Mouse (Mus musculus) activated CD4-positive, CD25-positive, alpha-beta regulatory T cell (primary cell): ENCODE measurements around the gene Usp39. TPM values are rescaled to one million over a fixed set of nuclear protein-coding genes. Genes with fewer than 3 reads are reported as not detected.

ENCODE experiments used
- polyA plus RNA-seq, 2 experiments: library from polyadenylated mRNA; unstranded; fragments of 100-300 nt; shearing (Covaris generic); gene quantifications; one replicate each; pipeline ENCODE4 v1.2.1; 2017

Usp39 gene
- 10 to 100 TPM; 40.0 to 40.9 TPM for polyA plus RNA-seq

GRCm38 (mm10) chr6:72345074-72345567 lies at the start of gene Usp39:
TSS of gene Usp39 (minus strand) at chr6:72345184.

GRCm38 (mm10) chr6:72389941-72390771 lies 45.2 kb upstream of the Usp39 start, which contains the start of gene Vamp8:
TSS of gene Vamp8 (minus strand) at chr6:72390703.

GRCm38 (mm10) chr6:72380131-72380770 lies 35.3 kb upstream of the Usp39 start, which contains the start of gene Vamp5:
TSS of gene Vamp5 (minus strand) at chr6:72380468.

GRCm38 (mm10) chr6:72366844-72367443 lies 22.0 kb upstream of the Usp39 start, which contains the start of gene Rnf181:
TSS of gene Rnf181 (minus strand) at chr6:72366956.

GRCm38 (mm10) chr6:72355066-72355911 lies 10.3 kb upstream of the Usp39 start, which contains the start of gene Tmem150a:
TSS of gene Tmem150a (plus strand) at chr6:72355447.

GRCm38 (mm10) chr6:72347166-72347941 lies 2.4 kb upstream of the Usp39 start, which contains the start of gene 0610030E20Rik:
TSS of gene 0610030E20Rik (plus strand) at chr6:72347317.

Other genes with a start within 250 kb of the Usp39 start
- gene St3gal5, start 247.6 kb downstream of the Usp39 start, polyA plus RNA-seq = 1 to 10 TPM; 3.8 to 7.4 TPM
- gene Atoh8, start 109.6 kb downstream of the Usp39 start, polyA plus RNA-seq = not detected
- not detected for gene Sftpb, start 40.6 kb downstream of the Usp39 start, polyA plus RNA-seq
- gene 0610030E20Rik, start 2.1 kb upstream of the Usp39 start, polyA plus RNA-seq = 10 to 100 TPM; 41.5 to 48.8 TPM
- gene Tmem150a, start 10.3 kb upstream of the Usp39 start, polyA plus RNA-seq = 1 to 10 TPM in 1 of 2 experiments, under 1 TPM in 1; 0.14 to 1.0 TPM
- 100 to 1,000 TPM; 133 to 139 TPM for gene Rnf181, start 21.8 kb upstream of the Usp39 start, polyA plus RNA-seq
- 10 to 100 TPM; 30.4 to 79.8 TPM for gene Vamp5, start 35.3 kb upstream of the Usp39 start, polyA plus RNA-seq
- gene Vamp8, start 45.5 kb upstream of the Usp39 start, polyA plus RNA-seq = 100 to 1,000 TPM; 258 to 387 TPM
- 10 to 100 TPM in 1 of 2 experiments, 1 to 10 TPM in 1; 8.2 to 11.6 TPM for gene Ggcx, start 69.1 kb upstream of the Usp39 start, polyA plus RNA-seq
- gene Mat2a, start 94.4 kb upstream of the Usp39 start, polyA plus RNA-seq = 100 to 1,000 TPM; 232 to 345 TPM
- gene Sh2d6, start 176.5 kb upstream of the Usp39 start, polyA plus RNA-seq = not detected
- 1,000 to 10,000 TPM in 1 of 2 experiments, 100 to 1,000 TPM in 1; 341 to 1,155 TPM for gene Capg, start 199.2 kb upstream of the Usp39 start, polyA plus RNA-seq